Mouse (Mus musculus) heart, adult 9 months (tissue): Measurements from ENCODE around the gene 1700013G24Rik.

ENCODE experiments used
- DNase-seq, 2 experiments: peaks; one replicate each; pipeline ENCODE4 v3.0.0; 2022; ENCODE audit warnings: low spot score in 2 of 2

1700013G24Rik gene

DNA sequence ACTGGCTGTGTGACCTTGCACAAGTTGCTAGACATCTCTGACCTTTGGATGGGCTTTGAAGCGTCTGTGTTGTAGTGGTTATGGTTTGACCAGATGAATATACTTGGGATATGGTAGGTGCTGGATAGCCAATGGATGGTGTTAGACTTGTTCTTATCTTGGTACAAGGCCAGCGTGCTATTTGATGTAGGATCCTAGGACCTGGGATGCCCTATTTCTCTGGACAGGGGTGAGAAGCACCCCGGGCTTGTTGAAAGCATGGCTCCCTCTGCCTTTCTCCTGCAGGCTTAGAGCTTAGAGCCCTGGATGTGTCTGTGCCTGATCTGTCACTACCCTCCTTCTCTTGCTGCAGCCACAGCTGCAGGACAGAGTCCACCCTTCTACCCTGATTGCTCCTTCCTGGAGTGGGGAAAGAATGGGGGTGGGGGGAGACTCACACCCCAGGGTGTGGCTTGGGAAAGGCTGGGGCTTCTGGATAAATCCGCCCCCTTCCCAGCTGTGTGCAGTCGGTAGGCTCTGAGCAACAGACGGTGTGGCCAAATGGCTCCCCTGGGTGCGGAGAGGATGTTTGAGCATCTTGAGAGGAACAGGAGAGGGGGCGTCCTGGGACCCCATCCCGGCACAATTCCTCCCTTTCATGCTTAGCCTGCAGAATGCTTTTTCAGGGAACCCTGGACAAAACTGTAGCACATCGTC is 23.1 kb downstream of the 1700013G24Rik start:
- DNase-seq, result peak; percentile 91 to 94

DNA sequence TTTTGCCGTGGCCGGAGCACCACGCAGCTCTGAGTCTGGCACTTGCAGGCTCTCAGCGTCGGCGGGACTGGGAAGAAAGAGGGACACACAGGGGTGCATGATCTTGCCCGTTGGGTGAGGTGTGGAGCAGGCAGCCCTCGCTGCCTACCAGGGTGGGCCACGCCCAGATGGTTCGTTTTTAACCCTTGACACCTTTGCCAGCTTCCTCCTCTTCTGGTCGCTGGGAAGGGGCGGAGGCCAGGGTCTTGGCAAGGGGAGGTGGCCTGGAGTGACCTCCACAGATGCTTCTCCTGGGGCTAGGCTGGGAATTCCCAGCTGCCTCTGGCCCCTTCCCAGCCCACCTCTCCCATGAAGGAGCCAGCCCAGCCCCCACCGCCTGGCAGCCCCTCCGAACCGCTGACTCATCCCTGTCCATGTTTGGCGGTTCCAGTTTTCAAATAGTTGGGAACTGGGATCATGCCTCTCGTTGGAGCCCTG is 23.7 kb downstream of the 1700013G24Rik start:
- peak; percentile 88 for DNase-seq

DNA sequence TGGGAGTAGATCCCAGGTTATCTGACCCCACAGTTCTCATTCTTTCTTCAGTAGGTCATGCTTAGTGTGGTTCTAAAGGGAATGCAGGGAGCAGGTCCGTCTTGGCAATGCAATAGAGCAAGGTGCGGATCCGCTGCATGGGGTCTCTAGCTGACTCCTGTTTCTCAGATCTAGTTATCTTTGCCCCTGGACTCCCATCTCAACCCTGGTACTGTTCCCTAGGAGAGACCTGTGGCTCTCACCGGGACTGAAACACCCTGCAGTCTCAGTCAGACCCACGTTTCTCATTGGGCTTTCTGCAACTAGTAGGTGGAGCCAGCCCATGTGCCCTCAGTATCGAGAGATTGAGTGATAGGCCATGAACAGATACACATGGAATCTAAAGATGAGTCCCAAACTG is 24.5 kb downstream of the 1700013G24Rik start:
- DNase-seq, result no peak

DNA sequence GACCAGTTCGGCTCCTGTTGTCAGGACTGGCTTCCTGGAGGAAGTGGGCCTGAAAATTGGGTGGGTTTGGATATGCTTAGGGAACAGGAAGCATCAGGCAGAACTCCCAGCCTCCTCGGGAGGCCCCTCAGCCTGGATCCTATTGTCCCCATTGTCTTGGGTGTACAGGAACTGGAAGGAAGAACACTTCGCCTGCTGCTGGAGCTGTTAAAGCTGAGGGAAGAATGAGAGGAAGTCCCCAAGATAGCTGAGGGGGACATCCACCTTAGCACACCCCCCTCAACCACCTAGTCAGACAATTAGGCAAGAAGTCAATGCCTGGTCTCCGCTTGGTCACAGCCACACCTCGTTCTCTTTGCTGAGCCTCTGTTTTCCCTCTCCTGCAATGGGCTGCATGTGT is 25.2 kb downstream of the 1700013G24Rik start:
- DNase-seq, result peak; percentile 73 to 91

DNA sequence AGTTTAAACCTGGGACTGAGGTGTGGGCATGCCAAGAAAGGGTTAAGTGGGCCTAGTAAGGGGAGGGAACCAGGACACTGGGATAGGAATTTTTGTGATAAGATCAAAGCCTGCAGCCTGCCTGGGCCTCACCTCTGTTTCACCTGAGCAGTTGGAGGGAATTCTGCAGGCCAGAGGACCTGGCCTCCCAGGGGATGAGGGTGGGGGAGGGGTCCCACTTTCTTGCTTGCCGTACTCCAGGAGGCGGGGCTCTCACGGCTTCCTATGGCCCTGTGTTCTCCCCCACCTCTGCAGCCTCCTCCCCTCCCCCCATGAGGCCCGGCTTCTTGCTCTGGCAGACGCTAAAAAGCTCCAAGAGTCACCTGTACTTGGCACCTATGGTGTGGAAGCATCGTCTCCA is 26.7 kb downstream of the 1700013G24Rik start:
- no peak for DNase-seq

DNA sequence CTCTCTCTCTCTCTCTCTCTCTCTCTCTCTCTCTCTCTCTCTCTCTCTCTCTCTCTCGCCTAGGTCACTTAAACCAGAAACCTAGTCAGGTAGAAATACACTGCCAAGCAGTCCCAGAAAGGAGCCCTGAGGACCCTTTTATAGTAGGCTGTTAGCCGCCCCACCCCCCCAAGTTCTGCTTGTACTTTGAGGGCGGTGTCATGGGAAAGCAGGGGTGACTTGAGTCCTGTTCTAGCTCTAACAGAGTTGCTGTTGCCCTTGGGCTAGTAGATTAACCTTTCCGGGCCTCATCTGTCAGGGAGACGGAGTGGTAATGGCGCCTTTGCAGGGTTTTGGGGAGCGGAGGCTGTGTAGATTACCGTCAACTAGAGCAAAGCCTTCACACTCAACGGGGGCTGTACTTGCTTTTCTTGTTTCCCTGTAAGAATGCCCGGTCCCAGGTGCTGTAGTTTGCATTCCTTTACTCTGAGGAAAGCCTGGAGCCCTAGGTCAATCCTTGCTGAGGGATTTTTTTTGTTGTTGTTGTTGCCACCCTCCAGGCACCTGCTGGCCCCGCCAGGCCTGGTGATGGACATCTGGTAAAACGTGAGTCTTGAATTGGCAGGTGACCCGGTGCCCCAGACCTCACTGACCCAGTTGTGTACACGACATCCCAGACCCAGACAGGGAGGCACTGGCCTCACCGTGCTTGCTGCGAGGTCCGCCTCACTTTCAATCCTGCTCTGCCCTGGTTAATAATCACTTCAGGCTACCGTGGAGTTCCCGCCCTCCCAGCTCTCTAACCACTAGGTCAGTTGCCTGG is 27.3 kb downstream of the 1700013G24Rik start:
- no peak for DNase-seq

DNA sequence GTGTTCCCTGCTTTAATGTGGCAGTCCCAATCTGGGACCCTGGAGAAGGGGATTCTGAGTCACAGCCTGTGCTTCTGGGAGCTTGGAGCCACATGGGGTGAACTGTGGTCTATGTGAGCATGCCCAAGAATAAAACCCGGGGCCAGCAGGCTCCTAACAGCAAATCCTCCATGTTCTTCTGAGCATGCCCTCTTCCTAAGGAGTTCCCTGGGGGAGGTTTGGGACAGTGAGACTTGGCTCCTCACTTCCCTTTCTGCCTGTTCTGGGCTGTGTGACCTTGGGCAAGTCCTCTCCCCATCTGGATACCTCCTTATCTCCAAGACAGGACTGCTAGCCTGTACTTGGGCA is 27.9 kb downstream of the 1700013G24Rik start:
- DNase-seq, result no peak

DNA sequence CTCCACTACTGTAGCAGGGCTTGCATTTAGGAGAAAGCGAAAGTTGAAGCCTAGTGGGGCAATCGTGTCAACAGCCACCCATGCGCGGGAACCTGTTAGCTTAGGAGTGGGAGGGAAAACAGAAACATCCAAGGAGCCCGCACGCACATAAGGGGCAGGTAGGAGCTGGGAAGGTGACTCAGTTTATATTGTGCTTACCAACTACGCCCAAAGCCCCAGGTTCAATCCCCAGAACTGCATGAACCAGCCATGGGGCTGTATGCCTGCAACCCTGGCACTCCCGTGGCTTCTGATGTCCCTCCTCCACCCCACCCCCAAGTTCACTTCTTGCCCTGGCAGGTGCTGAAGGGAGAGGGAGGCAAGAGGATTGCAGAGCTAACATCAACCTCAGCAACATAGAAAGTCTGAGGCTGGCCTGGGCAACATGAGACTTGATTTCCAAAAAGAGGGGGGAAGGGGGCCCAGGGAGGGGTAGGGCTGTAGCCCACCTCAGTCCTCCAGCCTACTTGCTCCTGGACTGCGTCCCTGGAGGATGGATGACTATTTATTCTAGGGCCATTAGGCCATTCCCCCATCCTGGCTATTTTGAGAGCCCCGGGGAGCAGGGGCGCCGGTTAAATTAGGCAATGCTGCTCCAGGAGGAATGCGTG is 28.4 kb downstream of the 1700013G24Rik start:
- no peak for DNase-seq

DNA sequence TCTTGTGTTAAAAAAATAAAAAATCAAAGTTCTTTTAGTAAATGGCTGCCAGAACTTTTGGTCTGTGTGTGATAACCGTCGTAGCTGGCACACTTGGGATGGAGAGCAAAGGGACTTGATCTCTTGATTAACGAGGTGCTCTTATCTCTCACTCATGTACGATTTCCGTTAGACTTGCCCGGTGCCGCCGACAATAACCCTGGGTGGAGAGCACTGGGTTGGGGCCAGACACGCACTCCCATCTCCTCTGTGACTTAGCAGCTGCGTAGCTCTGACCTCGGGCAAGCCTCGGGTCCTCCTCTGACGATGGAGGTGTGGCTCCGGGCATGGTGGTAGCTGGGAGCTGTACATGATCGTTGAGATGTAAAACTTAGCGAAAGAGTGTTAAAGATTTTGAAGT is 30.8 kb downstream of the 1700013G24Rik start:
- no peak for DNase-seq

DNA sequence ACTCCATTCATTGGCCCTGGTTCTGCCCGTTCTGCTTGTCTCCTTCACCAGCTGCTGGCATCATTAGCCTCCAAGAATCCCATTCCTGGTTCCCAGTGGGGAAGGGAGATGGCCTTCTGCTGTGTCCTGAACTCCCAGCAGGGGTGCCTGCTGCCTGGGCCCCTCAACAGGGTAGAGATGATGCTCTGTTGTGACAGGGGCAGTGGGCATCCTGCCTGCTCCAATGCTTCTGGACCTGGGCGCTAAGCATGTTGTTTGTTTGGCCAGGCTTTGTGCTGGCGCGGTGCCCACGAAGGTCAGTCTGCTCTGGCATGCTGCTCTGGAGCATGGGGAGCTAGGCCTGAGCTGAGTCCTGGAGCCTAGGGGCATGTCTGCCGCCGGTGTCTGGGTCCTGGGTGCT is 31.5 kb downstream of the 1700013G24Rik start:
- DNase-seq, result peak in 1 of 2 experiments; percentile 77

DNA sequence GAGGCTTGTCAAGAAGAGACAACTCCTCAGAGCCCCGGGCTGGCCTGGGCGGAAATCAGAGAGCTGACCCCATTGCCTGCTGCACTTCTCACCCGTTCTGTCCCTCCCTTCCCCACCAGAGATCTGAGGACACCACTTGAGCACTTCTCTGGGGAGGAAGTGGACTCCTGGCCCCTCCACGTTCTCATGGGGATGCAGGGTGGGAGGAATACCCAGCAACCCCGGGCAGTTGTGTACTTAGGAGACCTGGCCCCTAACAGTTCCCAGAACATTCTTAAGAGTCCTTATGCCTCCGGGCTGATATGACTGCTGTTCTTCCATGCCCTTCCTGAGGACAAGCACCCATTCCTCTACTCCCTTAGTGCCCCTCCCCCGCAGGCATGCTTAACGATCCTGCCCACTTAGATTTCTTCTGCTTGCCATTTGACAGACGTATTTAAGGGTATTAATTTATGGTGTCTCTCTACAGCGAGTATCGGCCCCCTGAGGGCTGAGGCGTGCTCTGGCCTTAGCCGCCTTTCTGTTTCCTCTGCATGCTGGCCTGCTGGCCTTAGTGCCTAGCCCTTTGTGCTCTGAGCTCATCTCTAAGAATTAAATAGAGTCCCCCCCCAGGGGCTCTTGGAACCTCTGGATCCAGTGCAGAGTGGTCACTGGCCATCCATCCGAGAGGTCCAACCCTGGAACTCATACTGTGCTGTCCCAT is 32.3 kb downstream of the 1700013G24Rik start:
- DNase-seq, result no peak

DNA sequence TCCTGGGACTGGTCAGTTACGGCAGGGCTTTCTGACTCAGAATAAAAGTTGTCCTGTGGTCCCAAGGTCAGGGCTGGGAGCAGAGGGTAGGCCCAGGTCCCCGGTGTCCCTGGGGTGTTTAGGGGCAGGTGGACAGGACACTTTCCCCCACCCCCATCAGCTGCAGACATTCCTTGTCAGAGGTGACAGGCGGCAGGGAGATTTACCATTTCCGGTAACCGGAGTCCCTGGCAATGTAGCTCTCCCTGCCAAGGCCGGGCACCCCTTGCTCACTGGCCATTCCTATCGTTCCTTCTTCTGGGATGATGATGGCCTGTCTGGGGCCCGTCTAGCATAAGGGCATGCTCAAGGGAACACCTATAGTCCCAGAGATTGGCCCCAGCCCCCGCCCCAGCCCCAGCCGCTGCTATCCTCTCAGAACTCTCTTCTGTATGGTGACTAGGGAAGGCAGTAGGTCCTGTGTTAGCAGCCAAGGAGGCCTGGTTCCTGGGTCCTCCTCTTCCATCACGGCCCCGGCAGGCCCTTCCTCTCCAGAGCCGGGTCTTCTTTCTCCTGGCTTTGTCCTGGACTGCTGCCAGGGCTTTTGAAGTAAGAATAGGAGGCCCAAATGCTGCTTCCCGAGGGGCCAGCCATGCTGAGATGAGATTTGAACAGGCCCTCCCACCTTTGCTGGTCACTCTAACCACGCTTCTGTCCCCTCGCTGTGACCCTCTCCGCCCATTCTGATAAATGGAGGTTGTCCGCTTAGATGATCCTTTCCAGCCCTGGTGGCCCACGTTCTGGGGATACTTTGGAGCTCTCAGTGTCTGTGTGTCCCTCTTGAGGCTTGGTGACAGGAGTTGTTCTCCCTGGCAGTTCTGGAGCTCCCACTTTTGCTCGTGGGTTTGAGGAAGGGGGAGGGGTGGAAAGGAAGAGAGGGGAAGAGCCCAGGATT is 33.3 kb downstream of the 1700013G24Rik start:
- no peak for DNase-seq

DNA sequence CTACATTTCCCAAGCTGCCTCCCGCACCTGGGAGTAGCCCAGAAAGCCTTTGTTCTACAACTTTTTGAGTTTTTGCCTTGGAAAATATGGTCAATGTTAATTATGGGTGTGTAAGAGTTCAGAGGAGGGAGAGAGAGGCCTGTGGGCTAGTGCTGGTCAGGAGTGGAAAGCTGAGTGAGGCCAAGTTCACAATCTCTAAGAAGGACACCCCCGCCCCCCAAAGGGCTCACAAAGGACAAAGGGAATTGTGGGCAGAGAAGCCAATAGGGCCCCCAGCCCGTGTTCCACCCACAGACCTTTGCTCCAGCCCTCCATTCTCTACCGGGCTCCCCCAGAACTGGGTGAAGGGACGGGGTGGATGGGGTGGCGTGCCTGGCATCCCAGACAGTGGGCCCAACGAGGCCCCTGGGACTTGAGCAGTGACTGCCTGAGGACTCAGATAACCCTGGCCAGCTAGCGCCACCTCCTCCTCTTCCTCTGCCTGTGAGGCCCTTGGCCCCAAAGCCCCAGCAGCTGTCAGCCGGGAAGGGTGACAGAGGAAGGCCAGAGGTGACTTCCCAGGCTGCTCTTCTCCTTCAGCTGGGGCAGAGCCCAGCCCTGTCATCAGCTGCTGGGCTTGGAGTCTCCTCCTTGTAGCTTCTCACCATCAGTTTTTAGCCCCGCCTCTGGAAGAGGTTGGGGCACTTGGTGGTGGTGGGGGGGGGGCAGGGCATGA is 34.4 kb downstream of the 1700013G24Rik start:
- peak; percentile 93 for DNase-seq

DNA sequence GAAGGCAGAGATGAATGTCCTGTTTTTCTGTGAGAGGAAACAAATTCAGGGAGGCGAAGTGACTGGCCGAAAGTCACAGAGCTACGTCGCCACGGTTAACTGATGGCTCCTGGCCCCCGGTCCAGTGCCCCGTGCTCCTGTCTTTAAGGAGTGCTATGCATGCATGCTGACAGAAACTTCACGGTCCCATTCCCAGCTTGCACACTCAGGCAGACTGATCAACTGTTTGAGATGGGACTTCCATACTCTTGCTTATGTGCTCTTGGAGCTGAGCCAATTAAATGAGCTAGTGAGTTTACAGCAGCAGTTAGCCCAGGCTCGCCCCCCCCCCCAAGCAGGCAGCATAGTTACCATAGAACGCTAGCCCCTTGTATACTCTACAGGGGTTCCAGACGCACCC is 35.0 kb downstream of the 1700013G24Rik start:
- no peak for DNase-seq

DNA sequence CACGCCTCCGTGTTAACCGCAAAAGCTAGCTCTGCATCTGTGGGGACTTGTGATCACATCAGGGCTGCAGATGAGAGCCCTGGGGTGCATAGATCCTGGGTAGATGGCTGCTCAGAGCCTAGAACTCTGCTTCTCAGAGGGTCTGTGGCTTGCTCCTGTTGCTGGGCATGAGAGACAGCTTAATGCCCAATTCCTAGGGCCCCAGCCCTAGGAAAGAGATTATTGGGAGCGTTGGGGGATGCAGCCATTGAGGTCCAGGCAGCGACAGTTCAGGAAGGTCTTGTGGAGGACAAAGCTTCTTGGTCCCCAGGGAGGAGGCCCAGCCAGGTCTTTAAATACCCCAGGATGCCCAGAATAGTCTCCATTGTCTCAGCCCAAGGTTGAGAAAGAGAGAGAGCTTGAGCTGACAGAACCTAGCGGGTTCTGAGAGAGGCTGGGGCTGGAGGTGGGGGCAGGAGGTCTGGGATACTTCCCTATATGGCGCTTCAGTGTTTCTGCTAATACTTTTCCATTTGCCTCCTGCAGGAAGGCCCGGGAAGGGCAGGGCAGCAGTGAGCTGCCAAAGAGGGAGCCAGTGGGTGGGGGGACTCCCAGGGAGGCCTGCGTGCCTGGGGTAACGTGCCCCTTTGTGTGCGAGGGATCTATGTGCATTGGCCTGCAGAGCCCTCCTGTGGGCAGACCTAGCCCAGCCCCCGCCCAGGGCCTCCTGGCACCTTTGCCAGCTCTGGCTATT is 35.7 kb downstream of the 1700013G24Rik start:
- peak; percentile 89 to 93 for DNase-seq

DNA sequence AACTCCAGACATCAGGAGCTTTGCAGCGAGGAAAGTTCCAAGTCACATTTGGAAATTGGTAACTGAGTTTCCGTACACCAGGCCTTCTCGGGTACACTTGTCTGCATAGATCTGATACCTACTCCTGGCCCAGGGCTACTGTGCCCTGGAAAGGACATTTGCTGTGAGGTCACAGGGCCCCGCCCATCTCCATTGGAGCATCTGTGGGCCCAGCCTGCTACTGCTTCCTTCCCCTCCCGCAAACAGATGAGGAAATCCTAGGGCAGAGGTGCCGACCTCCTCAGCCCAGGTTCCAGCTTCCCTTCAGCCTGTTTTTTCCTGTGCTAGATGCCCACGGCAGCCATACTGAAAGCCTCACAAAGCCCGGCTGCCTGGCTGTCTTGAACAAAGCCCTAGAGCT is 36.9 kb downstream of the 1700013G24Rik start:
- peak; percentile 81 to 87 for DNase-seq

DNA sequence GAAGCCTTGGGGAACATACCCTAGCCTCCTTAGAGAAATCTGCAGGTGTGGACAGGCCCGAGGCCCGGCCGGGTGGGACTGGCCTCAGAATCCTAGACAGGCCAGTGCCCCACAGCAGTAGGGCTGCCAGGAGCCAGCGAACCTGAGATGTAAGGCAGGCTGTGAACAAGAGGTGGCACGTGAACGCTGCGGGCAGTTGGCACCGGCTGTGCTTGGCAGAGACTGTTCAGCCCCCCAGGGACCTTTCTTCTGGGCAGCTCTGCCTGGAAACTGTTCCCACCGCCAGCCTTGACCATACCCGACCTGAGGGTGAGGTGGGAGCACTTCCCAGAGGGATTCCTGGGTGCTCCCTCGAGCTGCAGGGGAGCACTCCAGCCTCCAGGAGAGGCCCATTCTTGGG is 39.5 kb downstream of the 1700013G24Rik start:
- DNase-seq, result no peak

DNA sequence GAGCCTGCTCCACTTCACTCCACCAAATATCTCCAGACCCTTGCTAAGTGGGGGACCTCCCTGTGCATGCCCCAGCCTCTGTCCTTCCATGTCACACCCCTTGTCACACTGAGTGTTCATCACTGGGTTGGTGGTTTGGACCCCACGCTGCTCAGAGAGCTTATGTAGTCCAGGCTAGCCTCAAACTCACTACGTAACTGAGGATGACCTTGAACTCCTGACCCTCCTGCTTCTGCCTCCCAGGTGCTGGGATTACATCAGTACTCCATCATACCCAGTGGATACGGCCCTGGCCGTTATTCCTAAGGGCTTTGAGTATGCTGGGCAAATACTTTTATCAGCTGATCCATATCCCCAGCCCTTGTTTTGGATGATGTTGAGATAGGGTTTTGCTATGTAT is 40.1 kb downstream of the 1700013G24Rik start:
- no peak for DNase-seq

DNA sequence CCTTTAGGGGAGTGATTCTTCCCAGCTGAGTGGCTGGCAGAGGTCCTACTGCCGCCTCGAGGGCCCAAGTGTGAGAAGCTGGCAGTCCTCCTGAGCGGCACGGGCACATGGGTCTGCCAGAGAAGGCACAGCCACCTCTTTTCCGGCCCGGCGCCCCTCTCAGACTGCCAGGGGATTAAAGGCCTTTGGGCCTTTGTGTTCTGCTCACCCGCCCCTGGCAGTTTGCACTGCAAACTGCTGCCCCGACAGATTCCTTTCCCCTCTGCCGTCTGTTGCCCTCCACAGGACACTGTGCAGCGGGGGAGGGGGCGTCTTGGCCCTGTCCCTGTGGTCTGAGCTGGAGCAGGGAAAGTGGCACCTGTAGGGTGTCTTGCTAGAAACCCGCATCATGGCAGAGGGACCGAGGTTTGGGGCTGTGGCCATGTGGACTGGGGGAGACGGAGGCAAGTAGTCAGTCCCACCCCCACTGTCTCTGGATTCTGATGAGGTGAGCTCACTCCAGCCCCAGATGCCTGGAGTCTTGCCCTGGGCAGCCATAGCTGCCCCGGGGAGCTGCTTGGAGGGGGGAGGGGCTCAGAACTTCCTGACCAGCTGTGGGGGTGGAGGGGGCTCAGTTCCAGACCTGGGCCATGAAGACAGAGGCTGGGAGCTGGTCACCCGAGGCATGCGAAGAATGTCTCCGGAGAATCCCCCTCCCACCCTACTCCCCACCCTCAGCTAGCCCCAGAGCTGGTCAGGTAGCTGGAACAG is 41.8 kb downstream of the 1700013G24Rik start:
- DNase-seq, result peak; percentile 73 to 74
